Mouse (Mus musculus) liver, adult (tissue): ENCODE results near the gene Gm10801.
"Not testable (repeated sequence)": the region's sequence is repeated elsewhere in the genome, so short reads cannot be mapped to it uniquely, and the experiment has no call there.

Source experiments
- GATA4 ChIP-seq: IDR thresholded peaks from 2 replicates; pipeline ENCODE4 v1.6.1; 2014; ENCODE audit warnings: mild to moderate bottlenecking, low read length; ENCODE audit not compliant: insufficient replicate concordance

Gm10801 gene

DNA sequence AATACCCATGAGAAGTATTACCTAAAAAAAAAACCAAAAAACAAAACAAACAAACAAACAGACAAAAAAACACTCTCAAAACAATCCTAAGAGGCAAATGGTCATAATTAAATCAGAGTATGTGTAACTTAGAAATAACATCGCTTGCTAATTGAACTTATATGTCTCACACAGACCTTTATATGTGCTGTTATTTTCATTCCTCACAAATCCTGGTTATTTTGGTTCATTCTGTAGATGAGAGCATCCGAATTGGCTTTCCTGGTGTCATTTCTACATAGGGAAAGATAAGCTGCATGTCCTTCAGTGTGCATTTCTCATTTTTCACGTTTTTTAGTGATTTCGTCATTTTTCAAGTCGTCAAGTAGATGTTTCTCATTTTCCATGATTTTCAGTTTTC lies at the start of gene Gm10801:
Gene Gm10801 (plus strand): TSS at position 301 of the 400 bp plus-strand sequence.
- TF ChIP-seq GATA4, result not testable (repeated sequence)

DNA sequence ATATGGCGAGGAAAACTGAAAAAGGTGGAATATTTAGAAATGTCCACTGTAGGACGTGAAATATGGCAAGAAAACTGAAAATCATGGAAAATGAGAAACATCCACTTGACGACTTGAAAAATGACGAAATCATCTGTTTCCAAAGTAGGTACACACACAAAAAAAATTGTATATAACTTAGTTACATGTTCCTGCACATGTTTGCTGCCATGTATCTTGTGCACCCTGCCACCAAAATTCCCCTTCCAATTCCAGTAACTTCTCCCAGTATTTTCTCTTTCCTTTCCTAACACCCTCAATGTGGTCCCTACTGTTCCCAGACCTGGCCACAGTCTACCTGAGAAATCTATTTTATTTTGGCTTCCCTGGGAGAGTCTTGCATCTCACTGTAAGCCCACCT lies 5.2 kb downstream of the Gm10801 start, which contains the start of gene Gm10800:
Gene Gm10800 (minus strand): TSS at position 101 of the 400 bp plus-strand sequence.
- TF ChIP-seq GATA4, result not testable (repeated sequence)

DNA sequence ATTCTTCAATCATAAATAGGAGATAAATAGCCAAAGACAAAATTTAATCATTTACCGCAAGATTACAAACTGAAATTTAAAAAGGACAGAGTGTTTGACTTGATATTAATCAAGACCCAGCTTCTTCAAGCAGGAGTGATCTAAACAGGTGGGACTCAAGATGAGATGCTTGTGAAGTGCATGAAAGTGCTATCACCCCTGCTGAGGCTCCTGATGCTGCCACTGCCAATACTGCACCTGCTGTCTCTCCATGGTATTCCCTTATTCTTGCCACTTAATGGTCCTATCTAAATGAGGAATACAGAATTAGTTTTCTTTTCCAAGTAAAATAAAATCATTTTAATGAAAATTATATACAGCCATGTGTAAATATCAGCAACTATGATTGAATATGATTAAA lies 35.5 kb downstream of the Gm10801 start:
- TF ChIP-seq GATA4, result no peak
